Mouse (Mus musculus): ENCODE data around the gene Hs6st1.

DNA sequence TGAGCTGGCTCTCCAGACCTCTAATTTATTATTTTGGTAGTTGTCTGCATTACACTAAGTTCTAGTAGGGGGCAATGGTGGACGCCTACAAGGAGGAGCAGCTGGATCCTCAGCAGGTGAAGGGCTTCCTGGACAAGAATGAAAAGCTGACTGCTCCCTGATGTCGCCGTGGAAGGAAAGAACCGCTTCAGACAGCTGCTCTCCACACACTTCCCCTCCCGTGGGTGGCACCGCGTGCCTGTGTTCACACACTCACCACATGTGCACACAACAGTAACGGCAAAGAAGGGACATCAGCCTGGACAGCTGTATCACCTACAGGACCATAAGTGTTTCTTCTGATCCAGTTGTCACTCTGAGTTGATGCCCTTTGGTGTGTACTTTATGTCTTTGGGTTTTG lies 64.8 kb downstream of the Hs6st1 start:
- no peak for TF ChIP-seq POLR2A (IDR thresholded peaks at IDR 0.05; ENCODE audit: low read depth, low read length)
- no peak for TF ChIP-seq CTCF (IDR thresholded peaks at IDR 0.05; ENCODE audit: extremely low read depth, insufficient read length, insufficient replicate concordance, low read depth, low read length)

Data from small intestine, adult 2 months (tissue).